Mouse (Mus musculus): Measurements from ENCODE around the gene Coq9.
"Not testable (repeated sequence)": the region's sequence is repeated elsewhere in the genome, so short reads cannot be mapped to it uniquely, and the experiment has no call there.

The Coq9 gene

DNA sequence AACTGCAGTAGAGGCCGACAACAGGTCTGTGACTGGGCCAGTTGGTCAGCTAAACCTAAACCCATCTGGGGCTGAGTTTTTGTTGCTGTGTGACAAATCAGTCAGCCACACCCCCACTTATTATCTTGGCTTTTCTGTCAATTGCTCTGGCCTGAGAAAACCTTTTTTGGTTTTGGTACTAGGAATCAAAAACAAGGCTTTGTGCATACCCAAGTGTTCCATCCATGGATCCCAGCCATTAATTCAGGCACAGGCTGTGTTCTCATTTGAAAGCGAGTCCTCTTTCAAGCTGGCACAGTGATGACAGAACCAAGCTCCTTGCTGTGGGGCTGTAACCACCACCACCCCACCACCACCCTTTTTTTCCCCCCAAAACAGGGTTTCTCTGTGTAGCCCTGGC, 16.7 kb upstream of the Coq9 start:
- in situ Hi-C loops (cut with MboI, MseI): no loop called here

DNA sequence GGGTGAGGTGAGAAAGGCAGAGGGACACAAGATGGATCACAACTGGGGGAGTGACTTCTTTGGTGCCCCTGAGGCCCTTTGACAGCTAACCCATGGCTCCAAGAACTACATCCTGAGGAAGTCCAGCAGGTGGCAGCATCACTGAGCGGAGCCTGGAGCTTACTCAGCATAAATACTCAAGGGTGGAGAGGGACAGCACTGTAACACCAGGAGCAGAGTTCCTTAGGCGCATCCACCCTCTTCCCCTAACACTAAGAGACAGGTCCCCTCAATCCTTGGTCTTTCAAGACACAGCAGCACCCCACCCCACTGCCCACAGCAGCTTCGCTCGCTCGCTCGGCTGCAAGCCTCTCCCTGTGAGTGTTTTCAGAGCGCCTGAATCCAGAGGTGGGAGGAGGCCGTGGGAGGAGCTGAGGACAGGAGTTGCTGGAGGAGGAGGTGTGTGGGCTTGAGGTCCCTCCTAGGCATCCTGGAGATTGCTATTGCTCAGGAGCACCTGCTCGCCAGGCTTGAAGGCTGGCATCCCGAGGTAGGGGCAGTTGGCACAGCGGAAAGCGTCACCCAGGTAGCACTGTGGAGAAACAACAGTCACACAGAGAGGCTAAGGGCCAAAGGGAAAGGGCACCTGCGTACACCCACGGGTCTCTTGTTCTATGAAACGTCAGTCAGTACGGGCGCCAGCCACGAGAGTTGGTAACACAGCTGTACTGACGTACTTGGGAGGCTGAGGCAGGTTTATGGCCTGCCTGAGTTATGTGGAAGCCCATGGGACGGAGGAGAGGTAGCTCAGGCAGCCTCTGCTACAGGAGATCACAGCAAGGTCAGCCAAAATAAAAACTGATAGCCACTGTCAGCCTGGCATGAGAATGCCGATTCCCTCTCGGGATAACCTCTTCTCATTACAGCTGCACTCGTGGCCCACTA, 15.2 kb upstream of the Coq9 start:
- in situ Hi-C loops (cut with MboI, MseI): no loop called here

DNA sequence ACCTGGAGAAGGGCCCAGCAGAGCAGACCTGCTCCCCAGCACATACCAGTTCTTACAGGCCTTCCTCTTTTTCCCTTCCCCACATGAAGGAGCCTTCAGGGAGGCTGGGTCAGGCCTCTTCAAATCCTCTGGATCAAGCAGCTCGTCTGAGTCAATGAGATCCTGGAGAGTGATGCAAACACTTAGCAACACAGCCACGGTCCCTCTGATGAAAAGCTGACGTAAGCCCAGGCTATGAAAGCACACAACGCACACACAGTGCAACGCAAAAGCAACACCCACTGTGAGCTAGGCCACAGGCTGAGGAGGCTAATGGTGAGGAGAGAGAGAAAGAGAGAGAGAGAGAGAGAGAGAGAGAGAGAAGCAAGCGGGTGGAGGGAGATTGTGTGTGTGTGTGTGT, 13.0 kb upstream of the Coq9 start:
- in situ Hi-C loops (cut with MboI, MseI): no loop called here

GRCm38 (mm10) chr8:94826210-94826609, 11.9 kb upstream of the Coq9 start:
- in situ Hi-C loops (cut with MboI, MseI): no loop called here

DNA sequence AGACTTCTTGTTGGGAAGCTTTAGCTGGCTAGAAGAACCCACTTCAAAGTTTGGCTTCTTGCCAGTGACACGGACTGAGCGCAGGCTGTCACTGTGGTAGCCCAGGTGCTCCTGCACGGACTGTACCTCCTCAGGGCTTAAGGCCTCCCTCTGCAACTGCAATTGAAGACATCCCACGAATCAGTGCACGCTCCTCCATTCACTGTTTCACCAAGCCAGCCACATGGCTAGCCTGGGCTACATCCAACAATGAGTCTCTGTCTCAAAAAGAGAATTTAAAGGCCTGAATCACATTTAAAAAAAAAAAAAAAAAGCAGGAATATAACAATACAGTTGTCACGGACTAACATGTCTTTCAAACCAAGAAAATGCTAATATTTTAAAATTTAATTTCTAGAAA, 9.8 kb upstream of the Coq9 start:
- in situ Hi-C loops (cut with MboI, MseI): no loop called here

DNA sequence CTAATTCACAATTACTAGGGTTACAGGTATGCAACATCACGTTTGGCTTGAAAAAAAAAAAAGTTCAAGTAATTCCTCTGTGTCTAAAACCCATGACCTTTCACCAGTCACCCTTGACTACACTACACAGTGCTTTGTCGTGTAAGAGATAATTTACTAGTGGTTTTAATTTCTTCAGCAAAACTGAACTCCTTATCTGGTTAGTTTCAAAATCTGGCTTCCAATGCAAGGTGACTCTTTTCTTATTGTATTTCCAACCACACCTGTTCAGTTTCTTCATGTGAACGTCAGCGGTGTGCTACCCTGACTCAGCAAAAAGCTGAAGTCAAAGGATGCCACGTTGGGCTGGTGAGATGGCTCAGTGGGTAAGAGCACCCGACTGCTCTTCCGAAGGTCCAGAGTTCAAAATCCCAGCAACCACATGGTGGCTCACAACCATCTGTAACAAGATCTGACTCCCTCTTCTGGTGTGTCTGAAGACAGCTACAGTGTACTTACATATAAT, 4.2 kb upstream of the Coq9 start:
- in situ Hi-C loops (cut with MboI, MseI): not testable (repeated sequence)

DNA sequence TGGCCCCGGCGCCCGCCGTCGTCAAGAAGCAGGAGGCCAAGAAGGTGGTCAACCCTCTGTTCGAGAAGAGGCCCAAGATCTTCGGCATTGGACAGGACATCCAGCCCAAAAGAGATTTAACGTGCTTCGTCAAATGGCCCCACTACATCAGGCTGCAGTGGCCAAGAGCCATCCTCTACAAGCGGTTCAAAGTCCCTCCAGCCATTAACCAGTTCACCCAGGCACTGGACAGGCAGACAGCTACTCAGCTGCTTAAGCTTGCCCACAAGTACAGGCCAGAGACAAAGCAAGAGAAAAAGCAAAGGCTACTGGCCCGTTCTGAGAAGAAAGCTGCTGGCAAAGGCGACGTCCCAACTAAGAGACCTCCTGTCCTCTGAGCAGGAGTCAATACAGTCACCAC, 2.4 kb upstream of the Coq9 start:
- in situ Hi-C loops (cut with MboI, MseI): not testable (repeated sequence)

DNA sequence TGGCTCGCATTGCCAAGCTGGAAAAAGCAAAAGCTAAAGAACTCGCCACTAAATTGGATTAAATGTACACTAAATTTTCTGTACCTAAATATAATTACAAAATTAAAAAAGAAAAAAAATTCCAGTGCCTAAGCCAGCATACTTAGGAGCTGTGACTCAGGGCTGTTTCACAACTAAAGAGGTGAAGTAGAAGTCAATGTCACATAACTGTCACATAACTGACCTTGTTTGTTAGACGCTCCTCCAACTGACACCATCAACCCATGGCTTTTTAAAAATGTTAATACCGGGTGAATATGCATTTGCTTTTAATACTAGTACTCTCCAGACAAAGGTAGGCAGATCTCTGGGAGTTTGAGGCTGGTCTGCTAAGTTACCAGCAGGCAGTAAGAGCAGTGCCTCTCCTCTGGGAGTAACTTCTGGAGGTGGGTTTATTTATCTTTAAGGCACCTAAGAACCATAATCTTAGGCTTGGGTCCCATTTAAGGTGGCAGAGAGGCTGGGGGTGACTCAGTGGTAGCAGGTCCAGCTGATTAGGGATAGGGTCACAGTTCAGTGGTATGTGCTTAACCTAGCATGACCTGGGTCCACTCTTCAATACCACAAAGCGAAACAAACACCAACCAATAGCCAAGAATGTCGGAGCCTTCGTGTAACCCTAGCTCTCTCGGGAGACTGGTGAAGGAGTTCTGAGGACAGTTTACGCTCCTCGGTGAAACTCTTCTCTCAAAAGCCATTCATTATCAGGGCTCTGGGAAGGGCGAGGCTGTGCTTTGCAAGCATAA, 1.5 kb upstream of the Coq9 start:
- in situ Hi-C loops (cut with MboI, MseI): no loop called here

GRCm38 (mm10) chr8:94838600-94838999, 479 bp downstream of the Coq9 start:
- in situ Hi-C loops (cut with MboI, MseI): no loop called here

DNA sequence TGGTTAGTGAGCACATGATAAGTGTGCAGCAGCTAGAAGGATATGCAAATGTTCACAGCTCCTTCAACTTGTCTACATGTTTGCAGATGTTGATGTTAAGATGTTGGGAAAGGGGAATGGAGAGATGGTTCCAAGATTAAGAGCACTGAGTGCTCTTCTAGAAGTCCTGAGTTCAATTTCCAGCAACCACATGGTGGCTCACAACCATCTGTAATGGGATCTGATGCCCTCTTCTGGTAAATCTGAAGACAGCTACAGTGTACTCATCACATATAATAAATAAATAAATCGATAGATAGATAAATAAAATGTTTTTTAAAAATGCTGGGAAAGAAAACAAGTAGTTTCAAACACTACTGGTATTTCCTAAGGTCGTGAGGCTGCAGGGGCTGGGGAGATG, 3.1 kb downstream of the Coq9 start:
- in situ Hi-C loops (cut with MboI, MseI): no loop called here

DNA sequence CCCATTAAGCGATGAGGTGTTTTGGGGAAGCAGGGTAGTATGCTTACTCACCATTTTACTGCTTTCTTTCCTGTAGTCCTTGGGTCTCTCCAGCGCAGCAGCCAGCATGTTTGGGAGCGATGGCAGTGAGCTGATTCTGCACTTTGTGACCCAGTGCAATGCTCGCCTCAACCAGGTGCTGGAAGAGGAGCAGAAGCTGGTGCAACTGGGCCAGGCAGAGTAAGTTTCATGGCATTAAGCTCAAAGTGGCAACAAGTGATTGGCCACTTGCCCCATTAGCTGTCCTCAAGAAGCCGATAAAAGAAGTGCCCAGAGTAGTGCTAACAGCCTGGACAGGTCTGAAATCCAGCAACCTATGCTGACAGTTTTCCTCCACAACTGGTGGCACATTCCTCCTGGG, 11.9 kb downstream of the Coq9 start:
- in situ Hi-C loops (cut with MboI, MseI): no loop called here

GRCm38 (mm10) chr8:94854761-94855160, 16.6 kb downstream of the Coq9 start:
- in situ Hi-C loops (cut with MboI, MseI): not testable (repeated sequence)

GRCm38 (mm10) chr8:94857011-94857345, 18.9 kb downstream of the Coq9 start:
- in situ Hi-C loops (cut with MboI, MseI): no loop called here

GRCm38 (mm10) chr8:94857346-94858173, 19.4 kb downstream of the Coq9 start, which contains the start of gene Polr2c:
Gene Polr2c (plus strand): TSS chr8:94857450.
- in situ Hi-C loops (cut with MboI, MseI): no loop called here

GRCm38 (mm10) chr8:94861352-94861910, 23.3 kb downstream of the Coq9 start:
- in situ Hi-C loops (cut with MboI, MseI): no loop called here

DNA sequence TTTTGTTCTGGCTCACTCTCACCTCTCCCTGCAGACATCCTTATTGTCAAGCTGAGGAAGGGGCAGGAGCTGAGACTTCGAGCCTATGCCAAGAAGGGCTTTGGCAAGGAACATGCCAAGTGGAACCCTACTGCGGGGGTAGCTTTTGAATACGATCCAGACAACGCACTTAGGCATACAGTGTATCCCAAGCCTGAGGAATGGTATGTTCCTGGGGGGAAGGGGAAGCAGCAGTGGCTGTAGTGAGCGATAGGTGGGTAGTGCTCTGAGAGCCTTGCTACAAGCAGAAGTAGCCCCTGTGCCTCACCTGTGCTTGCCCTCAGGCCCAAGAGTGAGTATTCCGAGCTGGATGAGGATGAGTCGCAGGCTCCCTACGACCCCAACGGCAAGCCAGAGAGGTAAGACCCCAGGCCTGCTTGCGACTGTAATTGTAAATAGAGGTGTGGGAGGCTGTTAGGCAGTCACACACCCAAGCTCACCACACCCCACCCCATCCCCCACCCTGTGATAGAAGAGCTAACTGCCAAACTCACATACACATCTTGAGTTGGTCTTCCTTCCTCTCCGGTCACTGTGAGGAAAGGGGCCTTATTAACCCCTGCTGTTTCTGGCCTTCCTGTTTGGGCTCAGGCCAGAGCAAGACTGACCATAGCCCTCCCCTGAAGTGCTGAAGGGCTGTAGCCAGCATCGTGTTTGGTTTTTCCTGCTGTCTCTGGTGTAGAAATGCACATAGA, 24.5 kb downstream of the Coq9 start:
- in situ Hi-C loops (cut with MboI, MseI): no loop called here

DNA sequence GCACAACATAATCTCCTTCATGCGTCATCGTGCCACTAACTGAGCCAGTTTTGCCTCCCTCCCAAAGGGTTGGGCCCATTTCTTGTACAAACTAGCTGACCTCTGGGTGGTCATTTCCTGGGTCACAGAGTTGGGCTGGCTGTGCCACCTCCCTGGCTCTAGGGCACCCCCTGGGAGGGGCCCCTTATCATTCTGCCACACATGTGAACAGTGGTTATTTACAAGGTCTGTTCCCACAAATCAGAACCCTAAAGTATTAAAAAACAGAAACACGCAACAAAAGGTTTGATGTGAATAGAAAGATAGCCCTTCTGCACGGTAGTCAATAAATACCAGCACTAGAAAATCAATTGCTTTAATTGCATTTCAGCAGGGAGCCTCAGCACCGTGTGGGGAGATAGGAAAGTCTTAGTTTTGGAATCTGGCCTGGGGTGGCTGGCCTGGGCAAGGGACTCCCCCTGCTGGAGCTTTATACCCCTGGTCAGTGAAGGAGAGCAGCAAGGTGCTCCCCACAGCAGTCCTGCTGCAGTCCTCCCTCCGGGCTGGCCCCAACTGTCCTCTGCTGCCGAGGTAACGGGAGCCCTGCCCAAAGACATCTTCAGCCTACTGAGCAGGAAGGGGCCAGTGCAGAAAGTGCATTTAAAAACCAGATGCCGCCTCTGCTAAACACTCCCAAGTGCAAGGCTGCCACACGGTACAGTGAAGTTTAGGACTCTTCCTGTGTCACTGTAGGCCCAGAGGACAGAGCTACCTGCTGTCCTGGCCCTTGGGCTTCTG, 26.0 kb downstream of the Coq9 start:
- in situ Hi-C loops (cut with MboI, MseI): no loop called here

DNA sequence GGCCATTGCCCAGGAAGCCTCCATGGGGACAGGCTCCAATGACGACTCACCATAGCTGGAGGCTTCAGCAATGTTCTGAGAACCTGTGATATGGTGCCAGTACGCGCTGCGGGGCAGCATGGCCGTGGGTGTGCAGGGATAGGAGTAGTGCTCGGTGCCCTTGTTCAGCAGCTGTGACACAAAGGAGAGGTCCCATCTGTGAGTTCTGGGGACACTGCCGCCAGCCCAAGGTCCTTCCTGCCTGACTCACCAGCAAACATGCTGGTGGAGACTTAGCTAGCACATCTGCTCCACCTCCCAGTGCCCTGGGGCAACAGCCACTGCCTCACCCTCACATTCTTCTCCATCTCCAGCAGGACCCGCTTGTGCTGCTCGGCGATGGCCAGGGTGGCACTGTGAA, 27.2 kb downstream of the Coq9 start:
- in situ Hi-C loops (cut with MboI, MseI): no loop called here

DNA sequence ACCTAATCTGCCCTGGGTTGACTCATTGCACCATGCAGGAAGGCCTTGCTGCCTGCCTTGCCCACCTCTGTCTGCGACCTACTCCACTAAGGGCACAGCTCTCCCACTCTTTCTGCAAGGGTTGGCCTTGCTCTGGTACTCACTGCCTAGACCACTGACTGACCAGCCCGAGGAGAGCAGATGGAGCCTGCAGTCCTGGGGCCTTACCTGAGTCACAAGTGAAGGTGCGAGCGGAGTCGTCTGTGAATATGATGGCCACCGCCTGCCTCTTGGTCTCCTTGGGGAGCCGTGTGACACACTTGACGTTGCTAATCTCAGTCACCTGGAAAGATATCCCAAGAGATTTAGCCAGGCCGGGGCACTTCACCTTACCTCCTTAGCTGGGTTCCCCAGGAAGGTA, 28.8 kb downstream of the Coq9 start:
- in situ Hi-C loops (cut with MboI, MseI): no loop called here

- in situ Hi-C loops (cut with MboI, MseI): no loop called here
These were observed 31.0 kb downstream of the Coq9 start for GRCm38 (mm10) chr8:94869146-94869545.

All from regulatory T cell (primary cell).